Mouse (Mus musculus): ENCODE results near the gene Cd300lg. TPM values are rescaled to one million over a fixed set of nuclear protein-coding genes. Genes with fewer than 3 reads are reported as not detected.

The Cd300lg gene
- polyA plus RNA-seq, 1 experiment = not detected

GRCm38 (mm10) chr11:102096446-102096845 lies 55.1 kb downstream of the Cd300lg start:
- no peaks in the 10 kb centered on the region for H3K27me3 ChIP-seq (ENCODE audit: control insufficient read depth, insufficient read depth, low read length, poor library complexity, severe bottlenecking)

GRCm38 (mm10) chr11:102096887-102097391 lies 55.6 kb downstream of the Cd300lg start:
- TF ChIP-seq POLR2A (IDR thresholded peaks at IDR 0.05; ENCODE audit: insufficient read depth, low read length) (no peak), CTCF (IDR thresholded peaks at IDR 0.05; ENCODE audit: low read depth, low read length) (peak; percentile 60), EP300 (IDR thresholded peaks at IDR 0.05; ENCODE audit: insufficient read depth, low read depth, low read length) (peak; percentile 37; the same call in 1 of the 2 replicates)
- Histone ChIP-seq H3K27ac (ENCODE audit: insufficient read depth, low read length) (no peak overlapping the region), H3K36me3 (ENCODE audit: control insufficient read depth, insufficient read depth, low read length, poor library complexity, severe bottlenecking) (no peaks in the 10 kb centered on the region), H3K9ac (ENCODE audit: low read depth, poor library complexity, severe bottlenecking) (peak overlapping the region; percentile 28), H3K27me3 (ENCODE audit: control insufficient read depth, insufficient read depth, low read length, poor library complexity, severe bottlenecking) (no peaks in the 10 kb centered on the region), H3K4me3 (ENCODE audit: low read depth, low read length) (peak overlapping the region; percentile 47), H3K4me1 (ENCODE audit: control insufficient read depth, insufficient read depth, low read length) (peaks cover 2% of the 10 kb centered on the region), H3K9me3 (replicated peaks; ENCODE audit: control insufficient read depth, insufficient read depth, low read length, poor library complexity, severe bottlenecking) (no peaks in the 10 kb centered on the region)

More at GRCm38 (mm10) chr11:102096446-102096845, 55.1 kb downstream of the Cd300lg start:
- Histone ChIP-seq H3K27ac (ENCODE audit: insufficient read depth, low read length) (no peak overlapping the region), H3K4me1 (ENCODE audit: control insufficient read depth, insufficient read depth, low read length) (peaks cover 2% of the 10 kb centered on the region), H3K9me3 (replicated peaks; ENCODE audit: control insufficient read depth, insufficient read depth, low read length, poor library complexity, severe bottlenecking) (no peaks in the 10 kb centered on the region), H3K36me3 (ENCODE audit: control insufficient read depth, insufficient read depth, low read length, poor library complexity, severe bottlenecking) (no peaks in the 10 kb centered on the region), H3K9ac (ENCODE audit: low read depth, poor library complexity, severe bottlenecking) (no peak overlapping the region), H3K4me3 (ENCODE audit: low read depth, low read length) (no peak overlapping the region)
- no peak for TF ChIP-seq CTCF (IDR thresholded peaks at IDR 0.05; ENCODE audit: low read depth, low read length)
- TF ChIP-seq POLR2A (IDR thresholded peaks at IDR 0.05; ENCODE audit: insufficient read depth, low read length) = no peak
- no peak for TF ChIP-seq EP300 (IDR thresholded peaks at IDR 0.05; ENCODE audit: insufficient read depth, low read depth, low read length)

GRCm38 (mm10) chr11:102101219-102101618 lies 59.9 kb downstream of the Cd300lg start, which contains the start of gene Ppy:
Gene Ppy (minus strand): TSS chr11:102101319.
- Histone ChIP-seq H3K27me3 (ENCODE audit: control insufficient read depth, insufficient read depth, low read length, poor library complexity, severe bottlenecking) (no peaks in the 10 kb centered on the region), H3K4me3 (ENCODE audit: low read depth, low read length) (no peak within 1 kb of the TSS), H3K27ac (ENCODE audit: insufficient read depth, low read length) (no peak within 1 kb of the TSS), H3K9me3 (replicated peaks; ENCODE audit: control insufficient read depth, insufficient read depth, low read length, poor library complexity, severe bottlenecking) (no peaks in the 10 kb centered on the region), H3K36me3 (ENCODE audit: control insufficient read depth, insufficient read depth, low read length, poor library complexity, severe bottlenecking) (no peaks in the 10 kb centered on the region), H3K9ac (ENCODE audit: low read depth, poor library complexity, severe bottlenecking) (no peak within 1 kb of the TSS), H3K4me1 (ENCODE audit: control insufficient read depth, insufficient read depth, low read length) (peaks cover 1% of the 10 kb centered on the region)
- TF ChIP-seq POLR2A (IDR thresholded peaks at IDR 0.05; ENCODE audit: insufficient read depth, low read length) (no peak), CTCF (IDR thresholded peaks at IDR 0.05; ENCODE audit: low read depth, low read length) (no peak), EP300 (IDR thresholded peaks at IDR 0.05; ENCODE audit: insufficient read depth, low read depth, low read length) (no peak)

- H3K4me3 ChIP-seq (ENCODE audit: low read depth, low read length) = no peak overlapping the region
Observed at GRCm38 (mm10) chr11:102102485-102103258, 61.4 kb downstream of the Cd300lg start.

More at GRCm38 (mm10) chr11:102102485-102103258, 61.4 kb downstream of the Cd300lg start:
- Histone ChIP-seq H3K4me1 (ENCODE audit: control insufficient read depth, insufficient read depth, low read length) (no peaks in the 10 kb centered on the region), H3K9me3 (replicated peaks; ENCODE audit: control insufficient read depth, insufficient read depth, low read length, poor library complexity, severe bottlenecking) (no peaks in the 10 kb centered on the region), H3K27ac (ENCODE audit: insufficient read depth, low read length) (no peak overlapping the region), H3K27me3 (ENCODE audit: control insufficient read depth, insufficient read depth, low read length, poor library complexity, severe bottlenecking) (no peaks in the 10 kb centered on the region), H3K9ac (ENCODE audit: low read depth, poor library complexity, severe bottlenecking) (no peak overlapping the region), H3K36me3 (ENCODE audit: control insufficient read depth, insufficient read depth, low read length, poor library complexity, severe bottlenecking) (no peaks in the 10 kb centered on the region)
- no peak for TF ChIP-seq POLR2A (IDR thresholded peaks at IDR 0.05; ENCODE audit: insufficient read depth, low read length)
- TF ChIP-seq EP300 (IDR thresholded peaks at IDR 0.05; ENCODE audit: insufficient read depth, low read depth, low read length) = no peak
- TF ChIP-seq CTCF (IDR thresholded peaks at IDR 0.05; ENCODE audit: low read depth, low read length) = peak; percentile 73

Other genes starting within 250 kb of the Cd300lg start
- gene Meox1, start 147.1 kb upstream of the Cd300lg start, polyA plus RNA-seq (2011; ENCODE audit: insufficient read depth, insufficient read length, low read depth, missing spikeins) = 0.70 TPM in 1 of 2 replicates, not detected in the other
- not detected in 2 replicates for gene Sost, start 74.5 kb upstream of the Cd300lg start, polyA plus RNA-seq (2011; ENCODE audit: insufficient read depth, insufficient read length, low read depth, missing spikeins)
- not detected in 2 replicates for gene Cfap97d1, start 57.2 kb upstream of the Cd300lg start, polyA plus RNA-seq (2011; ENCODE audit: insufficient read depth, insufficient read length, low read depth, missing spikeins)
- gene Dusp3, start 54.5 kb upstream of the Cd300lg start, polyA plus RNA-seq (2011; ENCODE audit: insufficient read depth, insufficient read length, low read depth, missing spikeins) = 11.9 and 13.3 TPM in 2 replicates
- 3.8 and 6.3 TPM in 2 replicates for gene Mpp3, start 13.0 kb upstream of the Cd300lg start, polyA plus RNA-seq (2011; ENCODE audit: insufficient read depth, insufficient read length, low read depth, missing spikeins)
- gene Mpp2, start 47.0 kb downstream of the Cd300lg start, polyA plus RNA-seq (2011; ENCODE audit: insufficient read depth, insufficient read length, low read depth, missing spikeins) = 3.4 and 3.6 TPM in 2 replicates
- gene Ppy, start 59.8 kb downstream of the Cd300lg start, polyA plus RNA-seq (2011; ENCODE audit: insufficient read depth, insufficient read length, low read depth, missing spikeins) = not detected in 2 replicates
- gene Pyy, start 66.3 kb downstream of the Cd300lg start, polyA plus RNA-seq (2011; ENCODE audit: insufficient read depth, insufficient read length, low read depth, missing spikeins) = not detected in 2 replicates
- 0.65 TPM in 1 of 2 replicates, not detected in the other for gene Nags, start 104.0 kb downstream of the Cd300lg start, polyA plus RNA-seq (2011; ENCODE audit: insufficient read depth, insufficient read length, low read depth, missing spikeins)
- gene Tmem101, start 114.9 kb downstream of the Cd300lg start, polyA plus RNA-seq (2011; ENCODE audit: insufficient read depth, insufficient read length, low read depth, missing spikeins) = 22.3 and 24.5 TPM in 2 replicates
- 137 and 146 TPM in 2 replicates for gene Lsm12, start 143.8 kb downstream of the Cd300lg start, polyA plus RNA-seq (2011; ENCODE audit: insufficient read depth, insufficient read length, low read depth, missing spikeins)
- 33.0 and 33.6 TPM in 2 replicates for gene G6pc3, start 148.1 kb downstream of the Cd300lg start, polyA plus RNA-seq (2011; ENCODE audit: insufficient read depth, insufficient read length, low read depth, missing spikeins)
- 41.2 and 42.4 TPM in 2 replicates for gene Hdac5, start 188.7 kb downstream of the Cd300lg start, polyA plus RNA-seq (2011; ENCODE audit: insufficient read depth, insufficient read length, low read depth, missing spikeins)
- gene BC030867, start 207.4 kb downstream of the Cd300lg start, polyA plus RNA-seq (2011; ENCODE audit: insufficient read depth, insufficient read length, low read depth, missing spikeins) = 32.5 and 34.0 TPM in 2 replicates
- gene Asb16, start 227.2 kb downstream of the Cd300lg start, polyA plus RNA-seq (2011; ENCODE audit: insufficient read depth, insufficient read length, low read depth, missing spikeins) = 0.70 and 2.3 TPM in 2 replicates
- 19.7 and 20.0 TPM in 2 replicates for gene Tmub2, start 243.4 kb downstream of the Cd300lg start, polyA plus RNA-seq (2011; ENCODE audit: insufficient read depth, insufficient read length, low read depth, missing spikeins)

Data from ES-Bruce4 (cell line).